Mouse (Mus musculus): ENCODE results near the gene Bfsp1. TPM values are rescaled to one million over a fixed set of nuclear protein-coding genes. Genes with fewer than 3 reads are reported as not detected.

Bfsp1 gene
- polyA plus RNA-seq (2012; rRNA removed), result 1.0 and 3.9 TPM in 2 replicates

DNA sequence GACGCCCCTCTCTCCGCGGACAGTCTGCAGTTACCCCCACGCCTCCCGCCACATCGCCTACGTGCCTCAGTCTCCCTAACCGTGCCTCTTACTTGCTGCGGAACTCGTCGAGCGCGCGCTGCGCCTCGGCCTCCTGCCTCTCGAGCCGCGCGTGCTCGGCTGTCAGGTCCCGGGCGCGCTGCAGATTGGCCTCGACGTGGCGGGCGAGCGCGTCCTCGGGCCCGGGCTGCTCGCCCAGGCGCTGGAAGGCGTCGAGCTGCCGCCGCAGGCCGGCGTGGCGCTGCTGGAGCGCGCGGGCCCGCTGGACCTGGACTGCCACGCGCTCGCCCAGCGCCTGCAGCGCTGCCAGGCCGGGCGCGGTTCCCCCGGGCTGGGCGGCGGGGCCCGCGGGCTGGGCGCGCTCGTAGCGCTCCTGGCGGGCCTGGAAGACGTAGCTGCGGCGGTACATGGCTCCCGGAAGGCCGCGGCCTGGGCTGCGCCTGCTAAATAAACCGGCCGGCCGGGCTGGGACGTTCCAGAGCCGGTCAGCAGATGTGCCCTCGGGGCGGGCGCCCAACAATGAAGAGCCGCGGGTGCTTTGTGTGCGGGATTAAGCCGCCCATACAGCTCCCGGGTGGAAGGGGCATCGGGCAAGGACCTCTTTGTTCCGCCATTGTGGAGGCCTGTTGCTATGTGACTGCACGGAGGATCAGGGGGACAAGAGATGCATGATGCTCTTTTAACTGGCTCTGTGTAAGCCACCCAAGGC is at the start of gene Bfsp1:
Gene Bfsp1 (minus strand): TSS at position 690 of the 748 bp plus-strand sequence.
- H3K4me1 ChIP-seq (ENCODE audit: control insufficient read depth, insufficient read depth, insufficient read length, low read length), result peaks cover 7% of the 10 kb centered on the region; the same call in 1 of the 2 replicates
- peak within 1 kb of the TSS; percentile 61 for H3K4me3 ChIP-seq (ENCODE audit: low read depth, low read length)
- H3K27me3 ChIP-seq (ENCODE audit: control insufficient read depth, insufficient read depth, low read length), result no peaks in the 10 kb centered on the region
- peak within 1 kb of the TSS; percentile 8; the same call in 1 of the 2 replicates for H3K27ac ChIP-seq (ENCODE audit: insufficient read depth, low read depth, low read length)
- no peak for TF ChIP-seq CTCF (IDR thresholded peaks at IDR 0.05; ENCODE audit: extremely low read depth, insufficient read length, insufficient replicate concordance, low read depth, low read length)
- TF ChIP-seq POLR2A (IDR thresholded peaks at IDR 0.05; ENCODE audit: low read depth, low read length), result 0 out of 2 replicates have a peak, but pooled peaks have one; percentile 30
- no peaks in the 10 kb centered on the region for H3K36me3 ChIP-seq (ENCODE audit: control insufficient read depth, insufficient read depth, low read length)
- 4% methylated on average over 86 of the region's 86 CpGs for WGBS

DNA sequence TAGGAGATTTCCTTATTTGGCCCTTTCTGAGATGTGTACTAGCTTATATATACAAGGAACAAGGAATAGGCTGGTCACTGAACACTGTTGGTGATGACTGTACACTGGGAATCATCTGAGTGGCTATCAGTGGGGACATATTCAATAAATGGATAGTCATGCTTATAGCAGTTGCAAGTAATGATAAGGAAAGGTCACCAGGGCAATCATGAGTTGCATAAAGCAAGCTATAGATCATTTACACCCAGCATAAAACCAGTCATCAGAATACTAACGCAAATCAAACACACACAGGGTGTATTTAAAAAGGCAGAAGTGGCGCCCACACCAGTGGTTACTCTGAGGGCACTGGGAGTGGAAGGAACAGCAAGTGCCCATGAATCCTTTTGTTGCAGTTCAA is 49.2 kb upstream of the Bfsp1 start:
- TF ChIP-seq CTCF (IDR thresholded peaks at IDR 0.05; ENCODE audit: extremely low read depth, insufficient read length, insufficient replicate concordance, low read depth, low read length) (no peak), POLR2A (IDR thresholded peaks at IDR 0.05; ENCODE audit: low read depth, low read length) (no peak)
- peaks cover 4% of the 10 kb centered on the region; the same call in 1 of the 2 replicates for H3K4me1 ChIP-seq (ENCODE audit: control insufficient read depth, insufficient read depth, insufficient read length, low read length)
- H3K27me3 ChIP-seq (ENCODE audit: control insufficient read depth, insufficient read depth, low read length), result no peaks in the 10 kb centered on the region
- H3K4me3 ChIP-seq (ENCODE audit: low read depth, low read length), result no peak overlapping the region
- no peaks in the 10 kb centered on the region for H3K36me3 ChIP-seq (ENCODE audit: control insufficient read depth, insufficient read depth, low read length)
- 33% methylated on average over 2 of the region's 2 CpGs for WGBS
- peak overlapping the region; percentile 69 for H3K27ac ChIP-seq (ENCODE audit: insufficient read depth, low read depth, low read length)

DNA sequence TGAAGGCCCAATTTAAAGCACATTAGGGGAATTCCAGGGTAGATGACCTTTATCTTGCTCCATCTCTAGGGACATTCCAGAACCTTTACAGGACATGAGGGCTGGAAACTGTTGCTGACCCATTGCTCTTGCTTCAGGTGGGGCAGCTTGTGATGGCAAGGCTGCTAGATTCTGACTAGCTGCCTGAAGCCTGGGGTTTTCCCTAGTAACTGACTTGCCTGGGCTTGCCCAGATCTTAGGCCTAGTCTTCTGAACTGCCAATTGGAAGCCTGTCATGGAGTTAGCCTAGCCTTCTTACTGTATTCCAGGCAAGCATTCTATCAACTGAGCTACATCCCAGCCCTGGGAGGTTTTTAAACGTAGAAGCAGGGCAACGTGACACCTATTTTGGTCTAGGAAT is 46.3 kb upstream of the Bfsp1 start:
- Histone ChIP-seq H3K4me3 (ENCODE audit: low read depth, low read length) (no peak overlapping the region), H3K4me1 (ENCODE audit: control insufficient read depth, insufficient read depth, insufficient read length, low read length) (peaks cover 10% of the 10 kb centered on the region; the same call in 1 of the 2 replicates), H3K27ac (ENCODE audit: insufficient read depth, low read depth, low read length) (no peak overlapping the region), H3K27me3 (ENCODE audit: control insufficient read depth, insufficient read depth, low read length) (no peaks in the 10 kb centered on the region), H3K36me3 (ENCODE audit: control insufficient read depth, insufficient read depth, low read length) (no peaks in the 10 kb centered on the region)
- WGBS, result 90% methylated on average over 2 of the region's 2 CpGs
- TF ChIP-seq CTCF (IDR thresholded peaks at IDR 0.05; ENCODE audit: extremely low read depth, insufficient read length, insufficient replicate concordance, low read depth, low read length) (no peak), POLR2A (IDR thresholded peaks at IDR 0.05; ENCODE audit: low read depth, low read length) (no peak)

DNA sequence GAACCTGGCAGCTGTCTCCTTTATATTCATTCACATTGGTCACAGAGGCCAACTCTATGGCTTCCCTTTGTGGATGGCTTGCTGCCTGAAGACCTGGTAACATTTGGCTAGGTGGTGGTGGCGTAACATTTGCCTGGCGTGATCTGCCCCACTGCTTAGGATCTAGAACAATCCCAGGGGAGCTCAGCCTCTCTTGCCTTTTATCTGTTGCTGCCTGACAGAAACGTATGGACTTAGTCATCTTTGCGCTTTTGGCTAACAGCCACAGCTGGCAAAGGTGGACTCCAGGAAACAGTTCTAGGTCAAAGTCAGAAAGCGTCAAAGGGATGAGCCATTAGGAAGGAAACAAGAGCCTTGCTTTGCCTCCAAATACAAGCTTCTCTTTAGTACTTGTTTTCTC is 41.9 kb upstream of the Bfsp1 start:
- H3K27ac ChIP-seq (ENCODE audit: insufficient read depth, low read depth, low read length), result peak overlapping the region; percentile 95
- H3K36me3 ChIP-seq (ENCODE audit: control insufficient read depth, insufficient read depth, low read length), result no peaks in the 10 kb centered on the region
- TF ChIP-seq POLR2A (IDR thresholded peaks at IDR 0.05; ENCODE audit: low read depth, low read length) (no peak), CTCF (IDR thresholded peaks at IDR 0.05; ENCODE audit: extremely low read depth, insufficient read length, insufficient replicate concordance, low read depth, low read length) (no peak)
- 26% methylated on average over 5 of the region's 5 CpGs for WGBS
- H3K4me3 ChIP-seq (ENCODE audit: low read depth, low read length), result no peak overlapping the region
- no peaks in the 10 kb centered on the region for H3K27me3 ChIP-seq (ENCODE audit: control insufficient read depth, insufficient read depth, low read length)
- H3K4me1 ChIP-seq (ENCODE audit: control insufficient read depth, insufficient read depth, insufficient read length, low read length), result peaks cover 20% of the 10 kb centered on the region; the same call in 1 of the 2 replicates

DNA sequence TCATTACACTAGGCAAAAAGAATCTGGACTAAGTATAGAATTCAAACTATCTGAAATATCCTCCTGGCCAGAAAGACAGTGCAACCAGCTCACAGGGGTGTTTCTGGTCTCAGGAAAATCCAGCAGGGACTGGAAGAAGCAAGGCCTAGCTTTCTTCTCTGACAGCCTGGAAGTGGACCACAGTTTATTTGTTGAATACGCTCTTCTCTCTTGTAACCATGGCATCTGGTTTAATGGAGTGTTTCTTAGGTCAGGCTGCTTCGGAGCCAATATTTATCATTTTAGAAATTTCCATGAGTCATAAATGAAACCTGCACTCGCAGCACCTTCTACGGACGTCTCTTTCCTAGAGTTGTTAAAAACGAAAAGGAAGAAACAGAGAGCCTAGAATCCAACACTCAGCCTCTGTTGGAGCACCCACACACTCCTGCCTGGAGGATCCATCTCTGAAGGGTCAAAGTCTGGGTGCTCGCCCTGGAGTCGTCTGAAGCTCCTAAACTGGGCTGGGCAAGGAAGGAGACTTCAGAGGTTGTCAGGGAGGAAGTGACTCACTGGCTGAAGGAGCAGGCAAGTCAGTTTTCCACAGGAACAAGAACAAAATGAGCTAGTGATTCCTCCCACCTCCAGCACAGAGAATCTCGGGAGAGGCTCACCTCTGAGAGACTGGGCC is 40.5 kb upstream of the Bfsp1 start:
- TF ChIP-seq CTCF (IDR thresholded peaks at IDR 0.05; ENCODE audit: extremely low read depth, insufficient read length, insufficient replicate concordance, low read depth, low read length), result no peak
- peak; percentile 18; the same call in 1 of the 2 replicates for TF ChIP-seq POLR2A (IDR thresholded peaks at IDR 0.05; ENCODE audit: low read depth, low read length)
- no peak overlapping the region for H3K4me3 ChIP-seq (ENCODE audit: low read depth, low read length)
- H3K27ac ChIP-seq (ENCODE audit: insufficient read depth, low read depth, low read length), result peak overlapping the region; percentile 96

DNA sequence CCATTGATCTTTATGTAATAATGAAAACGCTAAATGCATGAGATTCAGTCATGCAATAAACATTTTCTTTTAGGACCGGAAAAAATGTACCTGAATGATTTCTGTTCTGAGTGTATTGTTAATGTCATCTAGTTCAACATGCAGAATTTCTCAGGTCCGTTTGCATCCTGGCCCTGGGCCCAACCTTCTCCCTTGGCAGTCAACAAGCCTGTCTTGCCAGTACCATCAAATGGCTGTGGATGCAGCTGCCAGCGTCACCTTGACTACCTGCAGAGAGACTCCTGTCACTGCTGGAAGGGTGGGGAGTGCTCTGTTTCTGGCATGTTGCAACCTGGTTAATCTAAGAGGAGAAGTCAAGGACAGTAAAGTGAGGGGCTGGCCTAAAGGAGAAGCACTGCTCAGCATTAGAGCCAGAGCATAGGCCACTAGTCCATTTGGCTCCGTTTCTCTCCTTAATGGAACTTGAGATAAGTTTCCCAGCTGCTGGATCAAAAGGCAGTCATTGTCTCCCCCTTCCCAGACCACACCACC is 37.9 kb upstream of the Bfsp1 start:
- Histone ChIP-seq H3K36me3 (ENCODE audit: control insufficient read depth, insufficient read depth, low read length) (no peaks in the 10 kb centered on the region), H3K4me3 (ENCODE audit: low read depth, low read length) (no peak overlapping the region), H3K27me3 (ENCODE audit: control insufficient read depth, insufficient read depth, low read length) (no peaks in the 10 kb centered on the region), H3K27ac (ENCODE audit: insufficient read depth, low read depth, low read length) (peak overlapping the region; percentile 90), H3K4me1 (ENCODE audit: control insufficient read depth, insufficient read depth, insufficient read length, low read length) (peaks cover 27% of the 10 kb centered on the region; the same call in 1 of the 2 replicates)
- WGBS, result 22% methylated on average over 5 of the region's 5 CpGs
- TF ChIP-seq CTCF (IDR thresholded peaks at IDR 0.05; ENCODE audit: extremely low read depth, insufficient read length, insufficient replicate concordance, low read depth, low read length) (no peak), POLR2A (IDR thresholded peaks at IDR 0.05; ENCODE audit: low read depth, low read length) (no peak)

More for the DNA sequence above, 40.5 kb upstream of the Bfsp1 start:
- Histone ChIP-seq H3K27me3 (ENCODE audit: control insufficient read depth, insufficient read depth, low read length) (no peaks in the 10 kb centered on the region), H3K4me1 (ENCODE audit: control insufficient read depth, insufficient read depth, insufficient read length, low read length) (peaks cover 23% of the 10 kb centered on the region; the same call in 1 of the 2 replicates), H3K36me3 (ENCODE audit: control insufficient read depth, insufficient read depth, low read length) (no peaks in the 10 kb centered on the region)
- WGBS, result 17% methylated on average over 9 of the region's 9 CpGs
